Mouse (Mus musculus) mature B cell (primary cell): ENCODE data around the gene Ptgr2.
"Not testable (repeated sequence)": the region's sequence is repeated elsewhere in the genome, so short reads cannot be mapped to it uniquely, and the experiment has no call there.

Experiments
- in situ Hi-C: fragments of 300-500 bp; cut with MboI; formaldehyde crosslinking; loops from 2 replicates; pipeline ENCODE4 v1.14.3; 2019

Gene Ptgr2

DNA sequence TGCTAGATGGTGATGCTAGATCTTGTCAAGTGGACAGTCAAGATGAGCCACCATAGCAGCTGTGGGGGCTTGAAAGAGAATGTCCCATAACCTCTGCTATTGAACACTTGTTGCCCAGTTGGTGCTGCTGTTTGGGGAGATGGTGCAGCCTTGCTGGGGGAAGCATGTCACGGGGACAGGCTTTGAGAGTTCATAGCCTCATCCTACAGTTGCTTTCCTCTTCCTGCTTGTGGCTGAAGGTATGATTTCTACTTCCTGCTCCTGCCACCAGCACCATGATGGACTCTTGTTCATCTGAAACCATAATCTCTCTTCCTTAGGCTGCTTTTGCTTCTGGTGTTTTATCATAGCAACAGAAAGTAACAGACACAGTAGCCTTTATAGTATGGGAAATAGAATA lies 19.5 kb downstream of the Ptgr2 start:
- in situ Hi-C loops = no loop called here

DNA sequence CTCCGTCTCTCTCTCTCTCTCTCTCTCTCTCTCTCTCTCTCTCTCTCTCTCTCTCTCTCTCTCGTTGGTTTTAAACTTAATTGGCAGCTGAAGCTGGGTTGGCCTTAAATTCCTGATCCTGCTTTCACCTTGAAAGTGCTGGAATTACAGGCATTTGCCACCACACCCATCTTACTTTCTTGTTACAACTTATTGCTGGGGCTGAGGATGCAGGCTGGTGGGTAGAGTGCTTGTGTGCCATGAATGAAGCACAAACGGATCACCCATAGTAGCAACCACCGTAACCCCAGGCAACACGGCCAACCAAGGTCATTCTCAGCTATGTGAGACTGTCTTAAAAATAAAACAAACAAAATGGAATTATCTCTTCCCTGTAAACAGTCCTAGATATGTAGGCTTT lies 26.3 kb downstream of the Ptgr2 start:
- in situ Hi-C loops = no loop called here

DNA sequence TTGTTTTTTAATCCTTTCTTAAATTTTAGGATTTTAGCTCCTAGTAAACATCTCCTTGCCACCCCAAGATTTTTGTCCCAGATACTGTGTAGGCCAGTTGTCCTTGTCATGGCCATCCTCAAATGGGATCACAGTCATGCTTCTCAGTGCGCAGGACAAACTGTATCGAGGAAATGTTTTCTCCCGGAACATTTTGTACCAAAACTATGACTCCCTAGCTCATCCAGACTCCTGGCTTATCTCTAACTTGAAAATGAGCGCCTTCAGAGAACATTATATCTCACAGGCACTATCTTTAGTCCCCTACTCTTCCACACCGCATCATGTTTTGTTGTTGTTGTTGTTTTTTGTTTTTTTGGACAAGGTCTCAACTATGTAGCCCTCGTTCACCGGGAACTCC lies 31.0 kb downstream of the Ptgr2 start:
- in situ Hi-C loops = no loop called here

DNA sequence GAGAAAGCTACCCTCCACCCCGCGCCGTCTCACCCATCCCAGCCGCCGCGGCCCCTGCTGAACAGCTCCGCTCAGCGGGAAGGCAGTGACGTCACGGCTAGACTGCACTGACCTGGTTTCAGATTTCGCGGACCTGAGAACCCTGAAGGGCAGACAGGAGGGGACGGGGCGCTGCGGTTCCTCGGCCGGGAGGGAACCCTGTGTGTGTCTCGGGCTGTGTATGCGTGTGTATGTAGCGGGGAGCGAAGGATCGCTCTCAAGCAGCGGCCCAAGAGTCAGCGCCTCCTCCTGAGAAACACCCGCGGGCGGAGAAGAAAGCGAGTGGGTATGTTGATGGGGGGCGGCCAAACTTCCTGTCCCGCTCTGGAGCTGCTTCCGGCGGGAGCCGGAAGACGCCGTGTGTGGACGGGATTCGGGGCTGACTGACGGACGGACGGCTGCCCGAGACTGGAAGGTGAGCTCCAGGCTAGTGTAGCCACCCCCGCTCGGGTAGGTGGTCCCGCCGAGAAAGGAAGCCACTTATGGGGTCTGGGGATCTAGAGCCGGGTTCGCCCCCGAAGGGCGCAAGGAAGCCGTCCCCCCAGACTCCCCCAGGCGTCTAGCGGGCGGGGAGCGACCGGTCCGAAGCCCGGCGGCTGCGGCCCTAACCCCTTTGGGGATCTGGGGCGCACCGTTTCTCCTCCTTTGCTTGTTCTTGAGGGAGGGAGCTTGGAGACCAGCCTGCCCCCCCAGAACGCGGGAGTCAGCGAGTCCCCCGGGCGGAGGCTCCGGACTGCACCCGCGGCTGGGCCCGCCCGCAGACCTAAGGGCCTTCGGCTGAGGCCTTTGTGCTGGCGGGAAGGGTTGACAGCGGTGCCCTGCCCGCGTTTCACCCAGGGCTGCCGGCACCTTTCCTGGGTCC lies 31.9 kb downstream of the Ptgr2 start, which contains the start of gene Zfp410:
Zfp410 (plus strand) TSS at position 132 of the 901 bp plus-strand sequence.
- in situ Hi-C loops = no loop called here

DNA sequence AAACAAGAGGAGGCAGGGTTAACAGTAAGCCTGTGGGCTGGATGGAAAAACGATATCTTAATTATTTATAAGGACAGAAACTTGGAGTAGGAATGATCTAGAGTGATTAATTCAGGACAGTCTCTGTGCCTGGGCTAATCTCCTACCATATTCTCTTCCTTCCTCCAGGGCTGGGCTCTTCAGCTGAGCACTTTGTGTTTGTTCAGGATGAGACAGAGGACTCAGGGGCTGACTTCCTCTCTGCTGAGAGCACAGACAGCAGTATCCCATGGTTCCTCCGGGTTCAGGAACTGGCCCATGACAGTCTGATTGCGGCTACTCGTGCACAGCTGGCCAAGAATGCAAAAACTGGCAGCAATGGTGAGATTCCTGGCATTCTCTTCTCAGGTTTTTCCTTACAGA lies 42.1 kb downstream of the Ptgr2 start:
- in situ Hi-C loops = no loop called here

DNA sequence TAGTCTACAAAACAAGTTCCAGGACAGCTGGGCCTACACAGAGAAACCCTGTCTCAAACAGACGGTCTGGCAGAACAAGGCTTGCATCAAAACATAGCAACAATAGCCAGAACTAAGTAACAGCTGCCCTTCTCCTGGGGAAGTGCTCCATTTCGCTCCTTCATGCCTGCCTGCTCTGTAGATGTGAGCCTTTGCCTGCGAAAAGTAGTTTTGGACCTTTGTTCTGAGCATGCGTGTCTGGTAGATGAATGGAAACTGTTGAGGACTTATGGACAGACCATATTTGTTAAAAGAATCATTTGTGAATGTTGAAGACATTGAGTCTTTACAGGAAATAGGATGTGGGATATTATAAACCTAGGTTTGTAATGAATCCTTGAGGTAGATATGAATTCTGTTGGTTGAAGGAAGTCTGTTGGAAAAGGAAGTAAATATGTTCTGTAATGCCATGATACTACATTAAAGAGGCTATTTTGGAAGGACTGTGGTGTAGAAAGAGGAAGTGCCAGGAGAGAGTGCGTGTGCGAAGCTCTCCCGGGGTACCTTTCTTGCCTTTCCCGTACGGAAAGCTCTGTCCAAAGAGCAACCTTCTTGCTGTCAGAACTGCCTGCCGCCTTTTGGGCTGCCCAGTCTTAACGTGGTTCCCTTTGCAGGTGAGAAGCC lies 52.1 kb downstream of the Ptgr2 start:
- in situ Hi-C loops = no loop called here

DNA sequence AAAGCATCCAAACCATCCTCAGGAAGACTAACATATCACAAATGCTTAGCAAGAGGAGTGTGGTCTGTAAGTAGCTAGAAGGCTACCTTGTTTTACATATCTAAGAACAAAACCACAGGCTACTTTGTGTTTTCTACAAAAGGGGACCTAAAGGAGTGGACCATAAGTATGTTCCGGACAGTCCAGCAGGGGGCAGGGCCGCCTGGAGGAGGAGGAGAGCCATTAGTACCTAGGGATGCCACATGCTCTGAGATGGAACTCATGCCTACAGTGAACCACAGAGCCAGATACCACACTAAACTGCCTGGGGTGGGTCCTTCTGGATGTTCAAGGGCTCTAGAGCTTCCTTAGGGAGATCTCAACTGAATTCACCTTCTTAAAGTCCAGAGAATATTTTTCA lies 62.2 kb downstream of the Ptgr2 start:
- in situ Hi-C loops = no loop called here

DNA sequence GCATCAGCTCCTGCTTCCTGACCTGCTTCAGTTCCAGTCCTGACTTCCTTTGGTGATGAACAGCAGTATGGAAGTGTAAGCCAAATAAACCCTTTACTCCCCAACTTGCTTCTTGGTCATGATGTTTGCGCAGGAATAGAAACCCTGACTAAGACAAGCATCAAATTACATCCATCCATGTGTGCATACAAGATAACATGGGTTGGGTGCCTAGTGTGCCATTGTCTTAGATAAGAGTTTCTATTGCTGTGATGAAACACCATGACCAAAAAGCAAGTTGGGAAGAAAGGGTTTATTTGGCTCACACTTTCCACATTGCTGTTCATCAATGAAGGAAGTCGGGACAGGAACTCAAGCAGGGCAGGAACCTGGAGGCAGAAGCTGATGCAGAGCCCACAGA lies 73.7 kb downstream of the Ptgr2 start:
- in situ Hi-C loops = not testable (repeated sequence)

DNA sequence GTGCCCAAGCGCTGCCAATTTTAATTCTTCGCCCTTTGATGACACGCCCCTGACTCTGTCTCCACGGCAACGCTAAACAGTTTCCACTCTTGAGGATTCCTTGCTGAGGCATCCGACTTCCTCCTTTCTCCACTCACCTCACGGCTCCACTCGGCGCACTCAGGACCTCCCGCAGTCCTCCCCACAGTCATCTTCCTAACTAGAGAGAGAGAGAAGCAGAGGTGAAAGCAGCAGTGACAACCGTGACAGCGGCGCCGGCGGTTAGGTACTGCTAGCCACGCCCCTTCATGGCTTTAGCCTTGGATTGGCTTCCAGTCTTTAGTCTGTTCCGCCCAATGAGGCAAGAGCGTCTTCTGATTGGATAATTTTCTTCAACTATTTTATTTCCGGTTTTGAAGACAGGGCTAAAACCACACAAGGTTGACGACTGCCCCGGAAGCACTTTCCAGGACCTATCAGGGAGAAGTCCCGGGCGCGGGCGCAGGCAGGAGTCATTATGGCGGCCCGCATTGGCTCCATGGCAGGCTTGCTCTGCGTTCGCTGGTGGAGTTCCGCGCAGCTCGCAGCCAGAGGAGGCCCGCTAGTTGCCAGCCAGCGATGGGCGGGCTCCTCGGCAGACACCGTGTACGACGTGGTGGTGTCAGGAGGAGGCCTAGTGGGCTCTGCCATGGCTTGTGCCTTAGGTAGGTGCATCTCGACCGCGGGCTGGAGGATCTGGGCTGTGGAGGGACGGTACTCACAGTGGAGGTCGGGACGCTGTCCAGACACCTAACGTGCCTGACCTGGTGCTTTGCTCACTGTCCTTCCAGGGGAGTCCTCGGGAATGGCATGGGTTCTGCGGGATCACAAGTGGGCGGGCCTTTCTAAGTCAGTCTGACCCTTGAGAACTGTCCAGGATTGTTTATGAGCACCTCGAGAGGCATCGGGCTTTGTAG lies 76.8 kb downstream of the Ptgr2 start, which contains the start of the genes Coq6 and Fam161b:
Coq6 (plus strand) TSS at position 103 of the 935 bp plus-strand sequence.
Fam161b (minus strand) TSS at position 279 of the 935 bp plus-strand sequence.
- in situ Hi-C loops = no loop called here

DNA sequence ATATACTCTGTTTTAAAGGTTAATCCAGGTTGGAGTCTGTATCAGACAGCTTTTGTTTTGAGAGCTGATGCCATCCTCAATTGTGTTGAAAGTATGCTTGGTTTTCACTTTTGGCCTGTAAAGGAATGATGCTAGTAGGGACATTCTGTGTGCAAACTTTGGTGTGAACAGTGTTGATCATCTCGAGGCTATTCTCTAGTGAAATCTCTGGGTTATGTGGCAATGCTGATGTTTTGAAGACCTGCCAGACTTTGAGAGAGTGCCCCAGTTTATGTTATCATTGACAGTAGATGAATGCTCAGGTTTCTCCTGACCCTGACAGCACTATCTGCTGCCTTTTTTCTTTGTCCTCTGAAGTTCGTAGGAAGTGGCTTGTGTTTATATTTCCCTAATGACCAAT lies 77.8 kb downstream of the Ptgr2 start:
- in situ Hi-C loops = no loop called here

DNA sequence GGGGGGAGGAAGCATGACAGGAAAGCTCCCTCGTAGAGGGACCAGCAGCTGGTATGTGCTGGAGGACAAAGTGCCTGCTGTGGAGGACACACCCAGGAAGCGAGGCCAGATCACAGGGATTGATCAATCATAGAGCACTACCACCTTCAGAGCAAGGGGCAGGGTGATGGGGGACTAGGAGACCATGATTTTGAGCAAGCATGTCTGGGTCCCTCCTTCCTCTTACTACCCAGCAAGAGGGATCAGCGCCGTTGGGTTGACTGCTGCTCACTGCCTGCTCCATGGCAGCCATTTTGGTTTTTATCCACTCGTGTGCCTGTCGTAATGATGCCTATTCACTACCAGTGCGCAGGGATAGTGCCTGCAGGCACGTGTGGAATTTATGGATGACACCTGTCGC lies 79.3 kb downstream of the Ptgr2 start:
- in situ Hi-C loops = no loop called here

DNA sequence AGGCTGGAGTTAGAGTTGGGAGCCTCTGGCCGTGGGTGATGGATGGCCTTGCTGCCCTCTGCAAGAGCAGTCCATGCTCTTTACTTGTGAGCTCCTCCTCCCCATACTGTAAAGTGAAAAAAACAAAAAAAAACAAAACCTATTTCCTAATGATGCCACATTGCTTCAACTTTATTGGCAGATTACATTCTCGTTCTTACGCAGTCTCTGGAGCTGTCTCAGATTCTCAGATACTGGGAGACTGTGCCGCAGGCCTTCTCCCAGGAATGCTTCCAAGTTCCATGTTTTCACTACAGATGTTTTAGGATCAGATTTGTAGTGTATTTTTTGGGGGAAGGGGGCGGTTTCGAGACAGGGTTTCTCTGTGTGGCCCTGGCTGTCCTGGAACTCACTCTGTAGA lies 80.1 kb downstream of the Ptgr2 start:
- in situ Hi-C loops = no loop called here
